In genomic region chr1:152972957-152973356, GRCm38 (mm10) we compare ENCODE assay signal across 30 mouse cellular contexts. TPM values are rescaled to one million over a fixed set of nuclear protein-coding genes. Genes with fewer than 3 reads are reported as not detected.
DNase-seq lines count a peak whose midpoint lies in the region; ATAC-seq and TF ChIP-seq lines count a peak whose summit lies in the region.
"Had no signal": no experiment of that assay in that cellular context is flagged by ENCODE, and none has a peak within 500 bp of the region (broad histone marks: within the 10 kb centered on the region; RNA-seq: fewer than 3 reads in every experiment).

No protein-coding gene starts in this region.

- H3K9me3 ChIP-seq in hindbrain, embryonic 16.5 days (ENCODE audit: control insufficient read depth, low read length) = no peaks in the 10 kb centered on the region
- no peaks in the 10 kb centered on the region for H3K9me3 ChIP-seq in hindbrain, embryonic 12.5 days (replicated peaks)
- no peaks in the 10 kb centered on the region for H3K9me3 ChIP-seq in hindbrain, postnatal 0 days (ENCODE audit: low read length)
- H3K9me3 ChIP-seq in neural tube, embryonic 14.5 days (ENCODE audit: control insufficient read depth, low read length) = no peaks in the 10 kb centered on the region
- H3K9me3 ChIP-seq: embryonic facial prominence, embryonic 15.5 days; heart, embryonic 15.5 days; midbrain, embryonic 15.5 days had no signal

- no peak overlapping the region for H3K27ac ChIP-seq in hindbrain, embryonic 16.5 days (ENCODE audit: low read depth, low read length)
- H3K27ac ChIP-seq in hindbrain, embryonic 12.5 days = no peak overlapping the region
- 0 out of 2 replicates have a peak overlapping the region, but pooled peaks have one; percentile 15 for H3K27ac ChIP-seq in hindbrain, postnatal 0 days
- peak overlapping the region; percentile 18; the same call in 1 of the 2 replicates for H3K27ac ChIP-seq in neural tube, embryonic 14.5 days (ENCODE audit: low read depth, low read length)
- H3K27ac ChIP-seq: embryonic facial prominence, embryonic 15.5 days; heart, adult 2 months; heart, embryonic 15.5 days; limb, embryonic 12.5 days; midbrain, embryonic 15.5 days had no signal

- no peak for TF ChIP-seq CTCF in hindbrain, postnatal 0 days (IDR thresholded peaks at IDR 0.05; ENCODE audit: low read depth)

- no peaks in the 10 kb centered on the region for H3K27me3 ChIP-seq in hindbrain, embryonic 16.5 days (replicated peaks; ENCODE audit: control insufficient read depth, insufficient read depth, low read length)
- H3K27me3 ChIP-seq in hindbrain, embryonic 12.5 days = no peaks in the 10 kb centered on the region
- H3K27me3 ChIP-seq in hindbrain, postnatal 0 days (ENCODE audit: insufficient read depth, low read length) = no peaks in the 10 kb centered on the region
- no peaks in the 10 kb centered on the region for H3K27me3 ChIP-seq in neural tube, embryonic 14.5 days (ENCODE audit: control insufficient read depth, insufficient read depth, low read length)
- H3K27me3 ChIP-seq: CH12.LX; embryonic facial prominence, embryonic 15.5 days; heart, embryonic 15.5 days; limb, embryonic 12.5 days; midbrain, embryonic 15.5 days had no signal

- no peak overlapping the region for H3K9ac ChIP-seq in hindbrain, embryonic 16.5 days (ENCODE audit: low read depth, low read length)
- H3K9ac ChIP-seq in hindbrain, embryonic 12.5 days = no peak overlapping the region
- no peak overlapping the region for H3K9ac ChIP-seq in hindbrain, postnatal 0 days (replicated peaks; ENCODE audit: low read length)
- no peak overlapping the region; the same call in 1 of the 2 replicates for H3K9ac ChIP-seq in neural tube, embryonic 14.5 days (replicated peaks; ENCODE audit: low read depth, low read length)
- H3K9ac ChIP-seq: embryonic facial prominence, embryonic 15.5 days; heart, embryonic 15.5 days; limb, embryonic 12.5 days; liver, postnatal 0 days; midbrain, embryonic 15.5 days had no signal

- no peak overlapping the region for H3K4me3 ChIP-seq in hindbrain, embryonic 16.5 days (ENCODE audit: low read length)
- H3K4me3 ChIP-seq in hindbrain, embryonic 12.5 days = no peak overlapping the region
- no peak overlapping the region for H3K4me3 ChIP-seq in hindbrain, postnatal 0 days (ENCODE audit: low read length)
- H3K4me3 ChIP-seq in neural tube, embryonic 14.5 days (ENCODE audit: low read depth, low read length) = no peak overlapping the region
- H3K4me3 ChIP-seq: embryonic facial prominence, embryonic 15.5 days; heart, adult 2 months; heart, embryonic 15.5 days; limb, embryonic 12.5 days; megakaryocyte, embryonic 14.5 days; midbrain, embryonic 15.5 days; myocyte had no signal

- DNase-seq in embryo, embryonic 10.5 days (ENCODE audit: low spot score) = peak; percentile 66
- no peak for DNase-seq in hindbrain, postnatal 0 days (ENCODE audit: low spot score)
- DNase-seq in layer of hippocampus, postnatal 10 days (ENCODE audit: low spot score in 2 of 2) = no peak
- DNase-seq: adrenal gland, adult 2 months; B cell, adult 2 months; cerebellum, adult 11 months; cerebellum, postnatal 10 days; gastrocnemius, postnatal 25 days; heart, adult 2 months; heart, postnatal 4 days; kidney, adult 2 months; kidney, postnatal 36 days; liver, postnatal 0 days; retina, postnatal 1 day; right cerebral cortex, postnatal 25 days; spleen, adult 18-20 months; thymus, postnatal 14 days had no signal

- 0 out of 2 replicates have a peak, but pooled peaks have one; percentile 21 for ATAC-seq in hindbrain, embryonic 16.5 days
- no peak for ATAC-seq in hindbrain, embryonic 12.5 days (ENCODE audit: low FRiP score)
- ATAC-seq in hindbrain, postnatal 0 days = no peak
- peak; percentile 85 for ATAC-seq in neural tube, embryonic 14.5 days (ENCODE audit: low read depth)
- ATAC-seq in erythroblast, adult 5-6 weeks (replicated peaks; ENCODE audit: low FRiP score, poor library complexity, severe bottlenecking) = no peak
- ATAC-seq: forebrain, embryonic 16.5 days; liver, postnatal 0 days; midbrain, embryonic 15.5 days had no signal

- WGBS in hindbrain, embryonic 16.5 days = 26% methylated on average over 4 of the region's 4 CpGs
- 27% methylated on average over 4 of the region's 4 CpGs for WGBS in hindbrain, embryonic 12.5 days
- WGBS in hindbrain, postnatal 0 days = 30% methylated on average over 4 of the region's 4 CpGs
- WGBS in neural tube, embryonic 14.5 days = 6% methylated on average over 4 of the region's 4 CpGs

- no peaks in the 10 kb centered on the region for H3K4me1 ChIP-seq in hindbrain, embryonic 16.5 days (ENCODE audit: control insufficient read depth, insufficient read depth, low read depth, low read length)
- H3K4me1 ChIP-seq in hindbrain, embryonic 12.5 days = peaks cover 16% of the 10 kb centered on the region
- H3K4me1 ChIP-seq in hindbrain, postnatal 0 days (ENCODE audit: insufficient read depth, low read length) = no peaks in the 10 kb centered on the region
- peaks cover 17% of the 10 kb centered on the region; the same call in 1 of the 2 replicates for H3K4me1 ChIP-seq in neural tube, embryonic 14.5 days (ENCODE audit: control insufficient read depth, insufficient read depth, low read length)
- H3K4me1 ChIP-seq: embryonic facial prominence, embryonic 15.5 days; heart, embryonic 15.5 days; limb, embryonic 12.5 days; megakaryocyte, embryonic 14.5 days had no signal

- no peak overlapping the region for H3K4me2 ChIP-seq in hindbrain, embryonic 16.5 days (ENCODE audit: low read length)
- H3K4me2 ChIP-seq in hindbrain, embryonic 12.5 days (replicated peaks) = no peak overlapping the region
- no peak overlapping the region for H3K4me2 ChIP-seq in hindbrain, postnatal 0 days (ENCODE audit: low read depth, low read length)
- H3K4me2 ChIP-seq in neural tube, embryonic 14.5 days (ENCODE audit: low read depth, low read length) = no peak overlapping the region
- H3K4me2 ChIP-seq: embryonic facial prominence, embryonic 15.5 days; heart, embryonic 15.5 days; limb, embryonic 12.5 days; liver, embryonic 11.5 days; midbrain, embryonic 15.5 days had no signal

- H3K36me3 ChIP-seq in hindbrain, embryonic 16.5 days (ENCODE audit: control insufficient read depth, insufficient read depth, low read length) = no peaks in the 10 kb centered on the region
- H3K36me3 ChIP-seq in hindbrain, embryonic 12.5 days = no peaks in the 10 kb centered on the region
- H3K36me3 ChIP-seq in hindbrain, postnatal 0 days (ENCODE audit: insufficient read depth, low read length) = no peaks in the 10 kb centered on the region
- H3K36me3 ChIP-seq in neural tube, embryonic 14.5 days (ENCODE audit: control insufficient read depth, insufficient read depth, low read length) = no peaks in the 10 kb centered on the region
- H3K36me3 ChIP-seq: embryonic facial prominence, embryonic 15.5 days; heart, embryonic 15.5 days; limb, embryonic 12.5 days; midbrain, embryonic 15.5 days had no signal

RNA-seq across cellular contexts. Expression of gene Nmnat2, which starts 18.2 kb away (rescaled TPM):
- 75.4 and 83.4 TPM in 2 replicates for polyA plus RNA-seq in hindbrain, embryonic 16.5 days (2015; fragmentation: Nextera tagmentation; extraction: Ambion mirVana)
- polyA plus RNA-seq in hindbrain, embryonic 12.5 days (2016; fragmentation: Nextera tagmentation; extraction: Ambion mirVana) = 37.7 and 39.7 TPM in 2 replicates
- 120 and 121 TPM in 2 replicates for total RNA-seq in hindbrain, postnatal 0 days (2014; rRNA removed)
- polyA plus RNA-seq in hindbrain, postnatal 0 days (2015; fragmentation: Nextera tagmentation; extraction: Ambion mirVana) = 58.0 and 70.5 TPM in 2 replicates
- polyA plus RNA-seq in neural tube, embryonic 14.5 days (2014; fragmentation: Nextera tagmentation; extraction: Ambion mirVana) = 78.2 and 99.6 TPM in 2 replicates
- total RNA-seq in erythroblast, adult 5-6 weeks (2015; ENCODE audit: low replicate concordance) = not detected in 2 replicates
- 0.14 TPM in 1 of 2 replicates, not detected in the other for total RNA-seq in erythroblast, adult 5-6 weeks (2017; ENCODE audit: low replicate concordance)
- 100 to 1,000 TPM in 1 of 2 experiments, 10 to 100 TPM in 1; 99.2 to 106 TPM for total RNA-seq in layer of hippocampus, postnatal 10 days (2021)

Comparison
In these comparisons a context has a peak if more than half of its experiments do, and no peak if none do; other contexts are left out.
1. ATAC-seq: peak in hindbrain, embryonic 16.5 days (single experiment) and neural tube, embryonic 14.5 days (single experiment); none in hindbrain, embryonic 12.5 days (single experiment), hindbrain, postnatal 0 days (single experiment) and erythroblast, adult 5-6 weeks (single experiment).
2. H3K27ac ChIP-seq: peak in hindbrain, postnatal 0 days (single experiment) and neural tube, embryonic 14.5 days (single experiment); none in hindbrain, embryonic 16.5 days (single experiment) and hindbrain, embryonic 12.5 days (single experiment).